Mouse (Mus musculus) right cerebral cortex, postnatal 14 days (tissue): Measurements from ENCODE around the gene Hoxb4.

Source experiments
- DNase-seq: peaks from one replicate; pipeline ENCODE4 v3.0.0; 2022

The Hoxb4 gene

GRCm38 (mm10) chr11:96352691-96353521 is 34.8 kb downstream of the Hoxb4 start:
- no peak for DNase-seq

- DNase-seq = no peak
Measured at GRCm38 (mm10) chr11:96353522-96353841, 35.4 kb downstream of the Hoxb4 start.

- DNase-seq = no peak
Measured at GRCm38 (mm10) chr11:96353939-96354338, 35.9 kb downstream of the Hoxb4 start.

GRCm38 (mm10) chr11:96354376-96354775 is 36.3 kb downstream of the Hoxb4 start:
- no peak for DNase-seq

- DNase-seq = no peak
Measured at GRCm38 (mm10) chr11:96354801-96355311, 36.8 kb downstream of the Hoxb4 start.

- DNase-seq = no peak
Measured at GRCm38 (mm10) chr11:96363807-96364206, 45.7 kb downstream of the Hoxb4 start.

- DNase-seq = no peak
Measured at GRCm38 (mm10) chr11:96365441-96366091, 47.5 kb downstream of the Hoxb4 start, which contains the start of gene Hoxb1. TSS of gene Hoxb1 (plus strand) at chr11:96365752.

GRCm38 (mm10) chr11:96366092-96367041 is 48.3 kb downstream of the Hoxb4 start:
- no peak for DNase-seq

- no peak for DNase-seq
Measured at GRCm38 (mm10) chr11:96367141-96367540, 49.1 kb downstream of the Hoxb4 start.

GRCm38 (mm10) chr11:96368686-96369085 is 50.6 kb downstream of the Hoxb4 start:
- no peak for DNase-seq

- DNase-seq = no peak
Measured at GRCm38 (mm10) chr11:96369140-96369539, 51.1 kb downstream of the Hoxb4 start.
